Mouse (Mus musculus) gastrocnemius, adult 2 months (tissue): ENCODE measurements at regions not wholly inside any gene's neighbourhood (a gene's known extent, or its start where the extent isn't known, plus 50 kb on each side); places are given as distances from the start of the nearest gene placed in this dataset.
A peak's percentile ranks its signal among the peaks of the same experiment; 100 is the strongest.

Experiments used
- DNase-seq: peaks from one replicate; pipeline ENCODE4 v3.0.0; 2022
- H3K27ac ChIP-seq: fragments of 200-600 bp; 2 replicates; pipeline ENCODE4 v1.8.1; 2022; ENCODE audit warnings: mild to moderate bottlenecking
- H3K4me3 ChIP-seq: fragments of 200-600 bp; 2 replicates; pipeline ENCODE4 v1.8.1; 2022; ENCODE audit warnings: mild to moderate bottlenecking, moderate library complexity
- CTCF ChIP-seq: fragments of 200-600 bp; IDR thresholded peaks from 2 replicates; pipeline ENCODE4 v1.8.1; 2022; ENCODE audit warnings: antibody characterized with exemption, mild to moderate bottlenecking, moderate library complexity
- intact Hi-C: fragments of 180-260 bp; cut with DNase I; formaldehyde crosslinking; loops from one replicate; pipeline ENCODE4 v1.15.1; 2025

- intact Hi-C loops: no loop called here
These were observed 303.3 kb downstream of the Fut8 start for GRCm38 (mm10) chr12:77541051-77541765.

GRCm38 (mm10) chr12:77541826-77542225 lies 303.9 kb downstream of the Fut8 start:
- intact Hi-C loops: no loop called here
- no peak for TF ChIP-seq CTCF
- Histone ChIP-seq H3K4me3 (no peak overlapping the region), H3K27ac (no peak overlapping the region)
- DNase-seq: no peak

More at GRCm38 (mm10) chr12:77541051-77541765, 303.3 kb downstream of the Fut8 start:
- no peak for TF ChIP-seq CTCF
- Histone ChIP-seq H3K4me3 (no peak overlapping the region), H3K27ac (no peak overlapping the region)
- no peak for DNase-seq

- no peak for DNase-seq
- Histone ChIP-seq H3K27ac (no peak overlapping the region), H3K4me3 (no peak overlapping the region)
- no peak for TF ChIP-seq CTCF
- intact Hi-C loops: no loop called here
These were observed 305.7 kb downstream of the Fut8 start for GRCm38 (mm10) chr12:77543651-77544050.

GRCm38 (mm10) chr12:77546165-77546564 lies 308.2 kb downstream of the Fut8 start:
- H3K4me3 ChIP-seq: no peak overlapping the region
- intact Hi-C loops: no loop called here
- no peak for TF ChIP-seq CTCF
- no peak for DNase-seq
- H3K27ac ChIP-seq: no peak overlapping the region

- Histone ChIP-seq H3K27ac (peak overlapping the region; percentile 65), H3K4me3 (no peak overlapping the region)
- intact Hi-C loops: loop anchor here (5.0 to 10.0 kb wide), 3 partner anchors 217 to 566 kb away; partner anchors contain the start of gene Fut8
- peak; percentile 55 for DNase-seq
- peak; percentile 77 for TF ChIP-seq CTCF
These were observed 330.4 kb downstream of the Fut8 start for GRCm38 (mm10) chr12:77568286-77568685.

GRCm38 (mm10) chr12:77570501-77570900 lies 332.6 kb downstream of the Fut8 start:
- peak; percentile 34 for TF ChIP-seq CTCF

GRCm38 (mm10) chr12:77571071-77571470 lies 333.1 kb downstream of the Fut8 start:
- Histone ChIP-seq H3K27ac (no peak overlapping the region), H3K4me3 (no peak overlapping the region)
- DNase-seq: no peak
- no peak for TF ChIP-seq CTCF
- intact Hi-C loops: loop anchor here (5.0 kb wide), 1 partner anchor 96 kb away; no protein-coding TSS in a partner anchor

More at GRCm38 (mm10) chr12:77570501-77570900, 332.6 kb downstream of the Fut8 start:
- no peak for DNase-seq
- Histone ChIP-seq H3K4me3 (no peak overlapping the region), H3K27ac (no peak overlapping the region)
- intact Hi-C loops: loop anchor here (5.0 kb wide), 1 partner anchor 97 kb away; no protein-coding TSS in a partner anchor

GRCm38 (mm10) chr12:77575046-77575445 lies 337.1 kb downstream of the Fut8 start:
- DNase-seq: no peak
- no peak overlapping the region for H3K27ac ChIP-seq
- intact Hi-C loops: no loop called here
- TF ChIP-seq CTCF: no peak
- H3K4me3 ChIP-seq: no peak overlapping the region

GRCm38 (mm10) chr12:77588297-77588696 lies 350.4 kb downstream of the Fut8 start:
- TF ChIP-seq CTCF: no peak

GRCm38 (mm10) chr12:77589416-77589815 lies 351.5 kb downstream of the Fut8 start:
- Histone ChIP-seq H3K27ac (no peak overlapping the region), H3K4me3 (no peak overlapping the region)
- no peak for TF ChIP-seq CTCF
- DNase-seq: no peak
- intact Hi-C loops: no loop called here

More at GRCm38 (mm10) chr12:77588297-77588696, 350.4 kb downstream of the Fut8 start:
- Histone ChIP-seq H3K27ac (no peak overlapping the region), H3K4me3 (no peak overlapping the region)
- no peak for DNase-seq
- intact Hi-C loops: no loop called here

- TF ChIP-seq CTCF: no peak
- intact Hi-C loops: no loop called here
- H3K27ac ChIP-seq: no peak overlapping the region
- H3K4me3 ChIP-seq: no peak overlapping the region
- DNase-seq: no peak
These were observed 356.2 kb downstream of the Fut8 start for GRCm38 (mm10) chr12:77594092-77594491.

- TF ChIP-seq CTCF: no peak
- Histone ChIP-seq H3K27ac (no peak overlapping the region), H3K4me3 (no peak overlapping the region)
- intact Hi-C loops: no loop called here
- DNase-seq: no peak
These were observed 356.7 kb downstream of the Fut8 start for GRCm38 (mm10) chr12:77594657-77595056.

- H3K27ac ChIP-seq: no peak overlapping the region
- H3K4me3 ChIP-seq: no peak overlapping the region
- TF ChIP-seq CTCF: no peak
- intact Hi-C loops: no loop called here
- no peak for DNase-seq
These were observed 357.9 kb downstream of the Fut8 start for GRCm38 (mm10) chr12:77595821-77596220.

GRCm38 (mm10) chr12:77596676-77597075 lies 358.8 kb downstream of the Fut8 start:
- peak overlapping the region; percentile 53; the same call in 1 of the 2 replicates for H3K27ac ChIP-seq
- peak; percentile 40 for DNase-seq
- intact Hi-C loops: no loop called here
- TF ChIP-seq CTCF: no peak
- H3K4me3 ChIP-seq: no peak overlapping the region
